Mouse (Mus musculus) frontal cortex, postnatal 14 days (tissue): ENCODE results near the gene Agtr2.
"Not testable (repeated sequence)": the region's sequence is repeated elsewhere in the genome, so short reads cannot be mapped to it uniquely, and the experiment has no call there.

ENCODE experiments used
- DNase-seq, 2 experiments: peaks; one replicate each; pipeline ENCODE4 v3.0.0; 2022; ENCODE audit warnings: low spot score in 2 of 2

Gene Agtr2

DNA sequence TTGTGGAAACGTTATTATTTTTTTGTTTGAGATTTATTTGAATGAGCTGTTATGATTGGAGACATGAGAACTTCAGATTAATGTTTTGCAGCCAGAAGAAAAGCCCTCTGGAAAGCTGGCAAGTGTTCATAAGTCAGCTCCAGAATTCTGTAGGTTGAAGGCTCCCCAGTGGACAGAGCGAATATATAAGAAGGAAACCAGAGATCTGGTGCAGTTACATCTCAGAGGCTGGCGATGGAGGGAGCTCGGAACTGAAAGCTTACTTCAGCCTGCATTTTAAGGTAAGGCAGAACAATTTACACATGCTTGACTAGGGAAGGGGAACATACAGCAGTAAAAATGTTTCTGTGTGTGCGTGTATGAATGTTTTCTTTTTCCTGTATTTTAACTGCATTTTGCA, at the start of gene Agtr2:
Gene Agtr2, plus strand, starts transcription at position 131 of the 400 bp plus-strand sequence.
- DNase-seq, result no peak

GRCm38 (mm10) chrX:21452519-21452918, 31.8 kb upstream of the Agtr2 start:
- DNase-seq, result no peak

GRCm38 (mm10) chrX:21488111-21488510, 3.8 kb downstream of the Agtr2 start:
- no peak for DNase-seq

DNA sequence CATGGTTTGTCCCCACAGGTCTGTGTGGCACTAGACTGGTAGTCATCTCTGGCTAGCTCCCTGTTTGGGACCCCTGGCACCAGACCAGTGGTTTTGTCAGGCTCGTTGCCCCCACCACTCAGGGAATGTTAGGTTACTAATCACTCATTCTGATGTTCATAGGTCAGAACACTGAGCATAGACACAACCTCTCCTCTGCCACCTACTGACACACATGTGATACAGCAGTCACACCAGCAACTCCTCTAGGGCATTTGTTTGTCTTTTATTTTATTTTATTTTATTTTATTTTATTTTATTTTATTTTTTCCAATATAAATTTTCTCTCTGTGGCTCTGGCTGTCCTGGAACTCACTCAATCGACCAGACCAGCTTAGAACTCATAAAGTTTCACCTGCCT, 15.9 kb downstream of the Agtr2 start:
- DNase-seq, result no peak

DNA sequence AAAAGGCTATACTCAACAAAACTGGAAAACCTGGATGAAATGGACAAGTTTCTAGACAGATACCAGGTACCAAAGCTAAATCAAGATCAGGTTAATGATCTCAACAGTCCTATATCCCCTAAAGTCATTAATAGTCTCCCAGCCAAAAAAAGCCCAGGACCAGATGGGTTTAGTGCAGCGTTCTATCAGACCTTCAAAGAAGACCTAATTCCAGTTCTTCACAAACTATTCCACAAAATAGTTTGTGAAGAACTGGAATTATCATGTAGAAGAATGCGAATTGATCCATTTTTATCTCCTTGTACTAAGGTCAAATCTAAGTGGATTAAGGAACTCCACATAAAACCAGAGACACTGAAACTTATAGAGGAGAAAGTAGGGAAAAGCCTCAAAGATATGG, 23.0 kb downstream of the Agtr2 start:
- not testable (repeated sequence) for DNase-seq

- no peak for DNase-seq
These were observed 38.2 kb downstream of the Agtr2 start for GRCm38 (mm10) chrX:21522590-21522989.
